Mouse (Mus musculus) right cerebral cortex, postnatal 10 days (tissue): ENCODE results near the gene Il11ra1.

Experiments
- DNase-seq, 2 experiments: peaks; one replicate each; pipeline ENCODE4 v3.0.0; 2021; ENCODE audit warnings: low spot score in 2 of 2

The Il11ra1 gene

GRCm38 (mm10) chr4:41708192-41708745, 8.5 kb downstream of the Il11ra1 start:
- peak in 1 of 2 experiments; percentile 41 for DNase-seq

DNA sequence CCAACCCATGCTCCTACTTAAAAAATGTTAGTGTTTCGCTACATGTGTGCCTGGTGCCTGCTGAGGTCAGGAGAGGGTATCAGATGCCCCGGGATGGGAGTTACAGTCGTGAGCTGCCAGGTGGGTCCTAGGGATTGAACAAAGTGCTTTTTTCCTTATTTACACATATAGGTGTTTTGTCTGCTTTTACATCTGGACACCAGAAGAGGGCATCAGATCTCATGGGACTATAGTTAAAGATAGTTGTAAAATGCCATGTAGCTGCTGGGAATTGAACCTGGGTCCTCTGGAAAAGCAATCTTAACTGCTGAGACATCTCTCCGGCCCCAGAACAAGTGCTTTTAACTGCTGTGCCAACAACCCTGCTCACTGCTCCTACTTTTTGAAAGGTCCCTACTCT, 10.4 kb downstream of the Il11ra1 start:
- no peak for DNase-seq

DNA sequence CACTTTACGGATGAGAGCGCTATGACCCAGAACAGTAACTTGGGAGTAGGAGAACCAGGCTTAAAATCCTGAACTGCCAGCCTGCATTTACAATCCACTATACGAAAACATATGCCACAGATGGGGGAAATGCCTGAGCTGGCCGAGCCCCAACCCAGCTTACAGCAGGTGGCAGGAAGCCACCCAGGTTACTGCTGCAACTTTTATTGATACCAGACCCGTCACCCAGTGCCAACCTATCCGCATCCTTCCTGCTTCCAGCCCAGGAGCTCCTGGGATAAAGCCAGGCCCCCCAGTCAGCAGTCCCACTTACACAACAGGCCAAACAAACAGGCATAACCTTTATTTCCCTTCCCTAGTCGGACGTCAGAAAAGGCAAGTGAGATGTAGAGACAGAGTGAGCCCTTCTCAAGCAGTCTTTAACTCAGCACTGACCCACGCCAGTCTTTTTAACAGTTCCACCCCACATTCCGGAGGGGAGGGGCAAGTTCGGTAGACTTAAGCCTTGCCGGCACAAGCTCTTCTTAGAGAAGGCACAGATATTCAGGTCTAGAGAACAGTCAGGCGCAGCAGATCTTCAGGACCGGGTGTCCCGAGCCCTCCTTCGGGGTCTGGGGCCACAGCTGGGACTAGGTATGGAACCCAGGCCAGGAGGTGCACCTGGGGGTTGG, 12.1 kb downstream of the Il11ra1 start:
- DNase-seq, result peak in 1 of 2 experiments; percentile 25

DNA sequence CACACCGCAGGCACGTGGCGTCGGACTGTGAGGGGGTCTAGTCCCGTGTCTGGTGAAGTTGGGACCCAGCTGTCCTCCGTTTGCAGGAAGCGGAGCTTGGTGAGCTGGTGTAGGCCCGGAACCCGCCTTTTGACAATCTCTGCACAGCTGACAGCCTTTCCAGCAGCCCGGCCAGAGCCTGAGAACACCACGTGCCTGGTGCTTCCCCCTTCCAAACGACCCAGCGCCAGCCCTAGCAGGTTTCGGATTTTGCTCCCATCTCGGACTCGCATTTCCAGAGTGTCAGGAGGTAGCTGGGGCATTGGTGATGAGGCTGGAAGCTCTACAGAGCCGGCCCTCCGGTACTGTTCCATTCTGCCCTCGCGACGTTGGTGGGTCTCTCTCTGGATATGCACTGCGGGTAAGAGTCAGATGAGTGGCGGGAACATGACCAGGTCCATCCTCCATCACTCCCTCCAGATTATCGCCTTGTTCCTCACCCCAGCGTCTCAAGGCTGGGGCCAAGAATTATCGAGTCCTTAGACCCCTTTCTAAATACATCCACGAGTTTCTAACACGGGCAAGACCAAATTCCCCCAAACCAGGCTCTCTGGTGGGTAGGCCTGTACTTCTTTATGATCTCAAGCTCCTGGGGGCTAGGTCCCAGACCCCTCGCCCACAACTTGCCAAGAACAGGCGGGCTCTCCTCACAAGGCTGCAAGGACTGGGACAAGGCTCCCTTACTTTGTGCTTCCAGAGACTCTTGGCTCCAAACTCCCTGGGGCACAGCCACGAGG, 12.8 kb downstream of the Il11ra1 start:
- DNase-seq, result peak in 1 of 2 experiments; percentile 49

DNA sequence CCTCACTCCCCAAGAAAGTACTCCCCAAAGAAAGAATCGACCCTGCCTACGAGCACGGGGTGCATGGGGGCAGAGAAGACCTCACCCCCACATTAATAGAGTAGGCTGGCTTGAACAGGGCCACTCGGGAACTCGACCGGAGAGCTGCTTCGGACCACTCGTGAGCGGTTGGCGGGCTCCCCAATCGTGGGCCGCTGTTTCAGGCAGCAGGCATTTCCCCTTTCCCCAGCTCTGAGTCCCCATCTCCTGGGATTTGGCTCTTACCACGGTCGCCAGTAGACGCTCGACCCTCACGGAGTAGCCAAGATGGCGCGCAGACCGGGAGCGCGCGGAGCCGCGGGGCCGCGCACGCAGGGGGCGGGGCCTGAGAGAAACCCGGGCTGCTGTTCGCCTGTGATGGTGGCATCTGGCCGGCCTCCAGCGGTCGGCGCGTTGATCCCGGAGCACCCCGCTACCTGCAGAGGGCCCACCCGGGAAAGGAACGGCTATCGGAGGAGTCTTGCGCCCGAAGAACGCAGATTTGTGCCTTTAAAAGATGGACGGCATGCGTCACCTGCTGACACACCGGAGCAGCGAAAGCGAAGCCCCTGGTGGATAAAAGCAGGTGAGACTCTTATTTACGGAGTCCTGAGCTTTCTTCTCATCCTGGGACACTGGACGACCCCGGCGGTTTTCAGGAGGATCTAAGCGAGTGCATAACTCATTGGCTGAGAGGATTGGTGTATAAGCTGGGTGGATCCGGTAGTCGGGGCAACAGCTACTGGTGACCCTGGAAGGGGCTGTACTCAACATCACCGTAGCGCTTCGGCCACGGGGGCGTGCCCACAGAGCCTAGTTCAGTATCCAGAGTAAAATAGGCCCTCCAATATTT, 13.6 kb downstream of the Il11ra1 start, which contains the start of gene Rpp25l:
Gene Rpp25l, minus strand, starts transcription at position 338 of the 871 bp plus-strand sequence.
- peak; percentile 87 to 88 for DNase-seq

DNA sequence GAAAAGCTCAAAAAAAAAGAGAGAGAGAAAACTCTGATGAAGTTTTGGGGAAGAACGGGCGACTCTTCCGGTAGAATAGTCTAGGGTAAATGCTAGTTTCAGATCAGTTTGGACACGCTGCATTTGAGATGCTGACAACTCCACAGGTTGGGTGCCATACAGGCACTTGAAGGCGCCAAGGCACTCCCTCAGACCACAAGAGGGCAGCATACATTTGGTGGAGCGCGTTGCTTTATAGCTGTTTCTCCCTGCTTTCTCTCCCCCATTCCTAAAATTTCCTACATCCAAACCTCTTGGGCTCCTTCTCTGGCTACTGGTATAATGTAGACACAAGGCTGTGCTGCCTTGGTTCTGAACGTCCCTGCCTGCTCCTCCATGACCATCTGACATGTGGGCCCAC, 14.5 kb downstream of the Il11ra1 start:
- DNase-seq, result peak; percentile 86

DNA sequence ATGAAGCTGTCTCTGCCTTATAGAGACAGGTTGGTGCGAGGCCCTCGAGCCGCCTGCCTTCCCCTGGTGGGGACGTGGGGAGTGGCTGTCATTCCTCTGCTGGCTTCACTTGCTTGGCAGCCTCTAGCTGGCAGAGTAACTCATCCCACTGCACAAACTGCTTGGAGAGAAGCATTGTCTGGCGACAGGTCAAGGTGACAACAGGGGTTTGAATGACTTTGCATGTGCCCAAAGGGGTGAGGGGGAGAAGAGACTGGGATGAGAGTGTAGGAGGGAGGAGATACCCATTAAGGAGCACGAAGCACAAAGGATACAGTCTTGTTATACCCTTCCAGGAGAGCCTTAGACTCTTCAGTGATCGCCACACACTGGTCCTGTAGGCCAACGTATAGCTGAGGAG, 15.3 kb downstream of the Il11ra1 start:
- no peak for DNase-seq

- peak in 1 of 2 experiments; percentile 64 for DNase-seq
Measured at GRCm38 (mm10) chr4:41715596-41715995, 15.8 kb downstream of the Il11ra1 start.

- DNase-seq, result no peak
Measured at GRCm38 (mm10) chr4:41716834-41717233, 17.0 kb downstream of the Il11ra1 start.

DNA sequence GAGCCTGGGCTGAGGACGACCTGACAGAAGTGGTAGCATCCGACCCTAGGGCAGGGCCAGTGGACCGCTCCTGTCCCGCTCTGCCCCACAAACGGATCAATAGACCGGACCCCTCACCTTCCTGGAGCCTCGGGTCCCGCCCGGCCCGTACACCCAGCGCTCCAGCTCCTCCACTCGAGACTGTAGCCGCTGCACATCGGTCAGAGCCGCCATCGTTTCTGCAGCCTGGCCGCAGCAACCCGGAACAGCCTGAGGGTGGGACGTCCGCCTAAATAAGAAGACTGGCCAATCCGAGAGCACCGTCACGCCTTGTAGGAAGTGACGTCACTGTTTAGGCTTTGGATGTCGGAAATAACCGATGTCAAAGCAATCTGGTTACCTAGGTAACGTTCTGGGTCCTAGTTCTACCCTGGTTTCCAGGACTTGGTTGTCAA, 23.1 kb downstream of the Il11ra1 start, which contains the start of gene Dctn3:
Gene Dctn3, minus strand, starts transcription at position 253 of the 434 bp plus-strand sequence.
- peak; percentile 95 to 98 for DNase-seq

DNA sequence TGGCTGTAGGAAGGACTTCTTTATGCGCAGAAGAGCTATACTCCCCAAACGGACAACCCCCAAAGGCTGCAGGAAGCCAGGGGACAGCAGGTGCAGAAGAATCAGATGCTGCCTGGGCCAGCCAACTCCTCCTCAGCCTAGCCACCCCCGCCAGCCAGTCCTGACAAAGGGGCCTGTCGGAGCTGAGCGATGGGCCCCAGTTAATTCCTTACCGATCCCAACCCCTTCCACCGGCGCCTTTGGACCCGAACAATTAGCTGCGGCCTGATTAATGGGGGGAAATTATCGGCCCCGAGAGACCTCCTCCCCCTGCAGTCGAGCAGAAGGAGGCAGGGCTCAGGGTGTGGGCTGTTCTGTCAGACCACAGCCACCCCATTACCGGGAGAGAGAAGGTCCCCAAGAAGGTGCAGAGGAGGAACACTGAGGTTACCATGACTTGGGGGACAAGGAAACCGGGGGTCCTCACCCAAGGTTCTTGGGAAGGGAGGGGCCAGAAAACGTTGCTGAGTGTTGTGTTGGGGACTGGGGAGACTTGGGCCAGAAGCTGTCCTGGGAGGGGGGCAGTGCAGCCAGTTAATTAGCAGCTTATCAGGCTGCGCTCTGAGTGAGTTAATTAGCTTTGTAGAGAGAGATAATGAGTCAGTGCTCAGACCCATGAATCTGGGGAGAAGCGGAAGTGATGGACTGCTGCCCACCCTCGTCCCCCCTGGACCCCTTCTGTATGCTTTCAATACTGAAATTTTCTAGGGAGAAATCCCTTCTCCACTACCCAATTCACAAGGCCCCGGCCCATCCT, 27.2 kb downstream of the Il11ra1 start:
- DNase-seq, result no peak

GRCm38 (mm10) chr4:41731052-41731765, 31.4 kb downstream of the Il11ra1 start, which contains the start of gene Arid3c:
Gene Arid3c, minus strand, starts transcription at chr4:41731142.
- DNase-seq, result no peak

DNA sequence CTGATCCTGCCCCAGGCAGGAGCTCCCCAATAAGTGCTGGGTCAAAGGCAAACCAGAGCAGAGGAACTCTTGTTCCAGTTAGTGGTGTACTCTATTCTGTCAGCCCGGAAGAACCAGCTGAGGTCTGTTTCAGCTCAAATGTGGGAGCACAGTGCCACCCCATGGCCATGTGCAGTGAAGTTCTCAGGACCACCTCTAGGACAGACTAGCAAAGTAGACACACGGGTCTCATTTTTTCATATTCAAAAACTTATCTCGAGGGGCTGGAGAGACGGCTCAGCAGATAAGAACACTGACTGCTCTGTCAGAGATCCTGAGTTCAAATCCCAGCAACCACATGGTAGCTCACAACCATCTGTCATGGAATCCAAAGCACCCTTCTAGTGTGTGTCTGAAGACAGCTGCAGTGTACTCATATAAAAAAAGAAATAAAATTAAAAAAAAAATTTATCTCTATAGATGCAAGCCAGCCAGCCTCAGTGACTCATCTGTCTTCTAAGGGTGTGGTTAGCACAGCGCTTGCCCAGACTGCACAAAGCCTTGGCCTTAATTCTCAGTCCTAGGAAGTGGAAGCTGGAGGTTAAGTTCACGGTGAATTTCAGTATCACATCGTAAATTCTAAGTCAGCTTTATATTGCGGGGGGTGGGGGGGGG, 37.9 kb downstream of the Il11ra1 start:
- DNase-seq, result peak; percentile 86 to 90

- DNase-seq, result no peak
Measured at GRCm38 (mm10) chr4:41738256-41738603, 38.4 kb downstream of the Il11ra1 start.

- no peak for DNase-seq
Measured at GRCm38 (mm10) chr4:41739260-41739659, 39.5 kb downstream of the Il11ra1 start.

DNA sequence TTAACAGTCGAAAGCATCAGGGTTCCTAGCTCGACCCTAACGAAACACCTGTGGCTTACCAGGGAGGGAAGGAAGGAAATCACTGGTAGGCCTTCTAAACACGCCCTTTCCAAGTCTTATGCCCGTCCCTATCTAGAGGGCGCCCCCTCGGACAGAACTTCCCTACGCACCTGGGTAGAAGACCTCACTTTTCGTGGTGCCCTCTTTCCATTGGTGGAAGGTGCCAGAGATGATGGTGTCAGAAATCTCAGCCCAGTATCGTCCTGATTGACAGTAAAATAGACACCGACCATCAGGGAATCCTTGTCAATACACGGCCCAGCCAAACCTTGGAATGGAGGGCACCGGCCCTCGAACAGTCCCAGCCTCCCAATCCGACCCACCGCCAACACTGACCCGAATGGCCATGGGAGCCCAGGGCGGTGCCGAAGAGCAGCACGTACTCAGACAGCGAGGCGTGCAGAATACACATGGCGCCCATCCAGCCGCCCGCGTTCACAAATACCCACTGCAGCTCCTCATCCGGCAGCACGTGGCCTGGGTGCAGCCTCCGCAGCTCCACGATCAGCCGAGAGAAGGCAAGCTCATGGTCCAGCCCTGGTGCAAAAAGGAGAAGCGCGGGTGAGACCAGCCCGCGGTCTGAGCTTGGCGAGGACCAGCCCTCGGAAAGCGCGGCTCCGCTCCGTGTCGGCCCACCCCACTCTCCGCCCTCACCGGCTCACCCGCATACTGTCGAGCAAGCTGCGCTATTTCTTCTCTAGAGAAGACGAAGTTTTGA, 40.8 kb downstream of the Il11ra1 start:
- peak; percentile 83 to 87 for DNase-seq

GRCm38 (mm10) chr4:41741158-41741560, 41.4 kb downstream of the Il11ra1 start:
- DNase-seq, result peak; percentile 95 to 96

- no peak for DNase-seq
Measured at GRCm38 (mm10) chr4:41744131-41744530, 44.3 kb downstream of the Il11ra1 start.

DNA sequence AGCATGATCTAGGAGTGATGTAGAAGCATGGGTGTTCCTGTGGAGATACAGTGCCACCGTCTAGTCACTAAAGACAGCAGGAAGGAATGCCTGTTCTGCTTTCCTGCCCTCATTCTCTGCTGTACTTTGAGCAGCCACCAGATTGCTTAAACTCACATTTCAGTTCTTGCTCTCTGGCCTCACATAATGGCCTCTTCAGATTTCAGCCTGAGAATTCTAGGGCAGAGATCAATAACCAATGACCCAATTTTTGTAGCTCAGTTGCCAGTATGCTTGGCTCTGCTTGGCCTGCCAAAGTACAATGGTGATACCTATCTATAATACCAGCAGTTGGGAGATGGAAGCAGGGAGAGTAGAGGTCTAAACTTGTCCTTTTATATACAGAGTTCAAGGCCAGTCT, 45.2 kb downstream of the Il11ra1 start:
- DNase-seq, result no peak
